Mouse (Mus musculus): ENCODE data around the gene Lrfn2. TPM values are rescaled to one million over a fixed set of nuclear protein-coding genes. Genes with fewer than 3 reads are reported as not detected.

Gene Lrfn2
- not detected for polyA plus RNA-seq (2017; shearing (Covaris generic))

DNA sequence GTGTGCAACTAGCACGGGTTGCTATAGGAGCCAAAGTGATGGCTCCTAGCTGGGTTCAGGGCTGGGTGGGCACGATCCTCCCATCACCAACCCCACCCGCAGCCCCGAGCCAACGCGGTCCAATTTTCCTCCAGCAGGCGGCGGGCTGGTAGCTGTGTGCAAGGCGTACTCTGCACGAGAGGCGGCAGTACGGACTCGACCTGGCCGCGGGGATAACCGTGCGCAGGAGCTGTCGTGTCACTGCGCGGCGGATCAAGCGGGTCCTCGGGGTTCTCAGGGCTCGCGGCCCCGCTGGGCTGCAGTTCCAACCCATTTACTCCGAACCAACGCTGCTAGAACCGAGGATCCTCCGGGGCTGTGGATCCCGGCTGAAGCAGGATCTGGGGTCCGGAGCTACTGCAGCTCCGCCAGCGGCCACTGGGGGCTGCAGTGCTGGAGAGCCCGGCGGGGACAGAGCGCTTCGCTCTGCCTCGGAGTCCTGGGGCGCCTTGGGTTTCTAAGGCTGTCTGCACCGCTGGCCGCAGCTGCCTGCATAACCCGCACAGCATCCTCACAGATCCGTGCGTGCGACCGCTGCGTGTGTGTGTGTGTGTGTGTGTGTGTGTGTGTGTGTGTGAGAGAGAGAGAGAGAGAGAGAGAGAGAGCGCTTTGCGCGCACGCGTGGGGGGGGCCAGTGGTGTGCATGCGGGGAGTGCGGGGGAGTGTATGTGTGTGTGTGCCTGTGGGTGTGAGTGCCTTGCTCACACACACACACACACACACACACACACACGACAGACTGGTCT is at the start of gene Lrfn2:
Lrfn2 (plus strand) TSS at position 759 of the 785 bp plus-strand sequence.

All from activated CD4-positive, CD25-positive, alpha-beta regulatory T cell (primary cell).